Mouse (Mus musculus) ES-Bruce4 (cell line): ENCODE results near the gene Vsx2.

ENCODE experiments used
- CTCF ChIP-seq: IDR thresholded peaks from one replicate; pipeline ENCODE4 v1.8.1; 2011; ENCODE audit warnings: low read depth, low read length
- EP300 ChIP-seq: IDR thresholded peaks from 2 replicates; pipeline ENCODE4 v1.6.1; 2011; ENCODE audit warnings: low read depth, low read length; ENCODE audit not compliant: insufficient read depth
- POLR2A ChIP-seq: IDR thresholded peaks from one replicate; pipeline ENCODE4 v1.8.1; 2011; ENCODE audit warnings: low read length; ENCODE audit not compliant: insufficient read depth

GRCm38 (mm10) chr12:84614524-84614923, 45.0 kb downstream of the Vsx2 start:
- TF ChIP-seq CTCF (no peak), POLR2A (no peak), EP300 (no peak)
